19 mouse cellular contexts compared by ENCODE assay signal in the genomic region with DNA sequence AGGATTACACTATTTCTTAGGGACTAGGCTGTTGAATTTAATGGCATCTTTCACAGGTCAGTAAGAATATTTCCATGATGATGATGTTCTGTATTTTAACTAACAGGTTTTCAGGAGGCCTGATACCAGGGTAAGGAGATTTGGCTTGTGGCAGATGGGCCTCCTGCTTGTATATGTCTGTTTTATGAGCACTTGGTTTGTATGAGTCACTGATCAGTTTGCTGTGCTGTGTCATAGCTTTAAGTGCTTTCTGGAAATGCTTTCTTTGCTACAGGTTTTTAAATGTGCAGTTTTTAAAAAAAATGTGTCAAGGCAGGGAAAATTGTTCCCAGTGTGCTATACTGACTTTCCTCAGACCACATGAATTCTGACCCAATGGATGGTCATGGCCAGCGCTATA. TPM values are rescaled to one million over a fixed set of nuclear protein-coding genes. Genes with fewer than 3 reads are reported as not detected.
DNase-seq lines count a peak whose midpoint lies in the region; ATAC-seq and TF ChIP-seq lines count a peak whose summit lies in the region.
"Had no signal": no experiment of that assay in that cellular context is flagged by ENCODE, and none has a peak within 500 bp of the region (broad histone marks: within the 10 kb centered on the region; RNA-seq: fewer than 3 reads in every experiment).

No protein-coding gene starts in this region.

- WGBS in stomach, postnatal 0 days: 82% methylated on average over 1 of the region's 1 CpGs

- H3K9ac ChIP-seq in stomach, postnatal 0 days (ENCODE audit: low read length): no peak overlapping the region
- H3K9ac ChIP-seq: embryonic facial prominence, embryonic 12.5 days; forebrain, embryonic 13.5 days; forebrain, embryonic 15.5 days; forebrain, postnatal 0 days had no signal

- ATAC-seq in stomach, postnatal 0 days (ENCODE audit: low FRiP score, low TSS enrichment): no peak
- ATAC-seq: activated CD4-positive, CD25-positive, alpha-beta regulatory T cell, adult 4 months; forebrain, embryonic 13.5 days; forebrain, embryonic 15.5 days; forebrain, postnatal 0 days; Patski had no signal

- no peak for TF ChIP-seq EP300 in stomach, postnatal 0 days (optimal IDR thresholded peaks at IDR 0.05)

- H3K27me3 ChIP-seq in stomach, postnatal 0 days (ENCODE audit: control insufficient read depth, insufficient read depth, low read length): no peaks in the 10 kb centered on the region
- H3K27me3 ChIP-seq: embryonic facial prominence, embryonic 12.5 days; forebrain, embryonic 13.5 days; forebrain, embryonic 15.5 days had no signal

- H3K4me3 ChIP-seq in stomach, postnatal 0 days (ENCODE audit: low read depth, low read length): no peak overlapping the region
- H3K4me3 ChIP-seq: embryonic facial prominence, embryonic 10.5 days; embryonic facial prominence, embryonic 12.5 days; forebrain, embryonic 13.5 days; forebrain, embryonic 15.5 days had no signal

- peak; percentile 43 for DNase-seq in 3T3-L1 (ENCODE audit: low read depth, low spot score)
- peak; percentile 24 for DNase-seq in 416B (ENCODE audit: low read depth)
- peak; percentile 52 for DNase-seq in brain, adult 2 months (ENCODE audit: low read depth, low spot score)
- DNase-seq in layer of hippocampus, postnatal 14 days (ENCODE audit: low spot score in 2 of 2): no peak
- DNase-seq in urinary bladder, adult 2 months (ENCODE audit: low spot score): no peak
- DNase-seq in stomach, postnatal 0 days (ENCODE audit: low spot score): no peak
- DNase-seq: adrenal gland, adult 2 months; adrenal gland, postnatal 10 days; adrenal gland, postnatal 25 days; cerebellum, adult 11-12 months; cerebellum, adult 9-10 months; cerebellum, postnatal 10 days; forebrain, postnatal 0 days had no signal

- no peaks in the 10 kb centered on the region for H3K9me3 ChIP-seq in stomach, postnatal 0 days (ENCODE audit: control insufficient read depth, low read length)
- H3K9me3 ChIP-seq: embryonic facial prominence, embryonic 10.5 days; embryonic facial prominence, embryonic 12.5 days; forebrain, embryonic 13.5 days; forebrain, embryonic 15.5 days had no signal

- no peaks in the 10 kb centered on the region for H3K4me1 ChIP-seq in stomach, postnatal 0 days (replicated peaks; ENCODE audit: control insufficient read depth, insufficient read depth)
- H3K4me1 ChIP-seq: embryonic facial prominence, embryonic 10.5 days; embryonic facial prominence, embryonic 12.5 days; forebrain, embryonic 13.5 days; forebrain, embryonic 15.5 days had no signal

- TF ChIP-seq CTCF in stomach, postnatal 0 days (IDR thresholded peaks at IDR 0.05; ENCODE audit: low read depth): no peak

- H3K4me2 ChIP-seq in stomach, postnatal 0 days (replicated peaks; ENCODE audit: low read depth): no peak overlapping the region
- H3K4me2 ChIP-seq: embryonic facial prominence, embryonic 12.5 days; forebrain, embryonic 13.5 days; forebrain, embryonic 15.5 days had no signal

- H3K36me3 ChIP-seq in stomach, postnatal 0 days (ENCODE audit: control insufficient read depth, insufficient read depth, low read length): no peaks in the 10 kb centered on the region
- H3K36me3 ChIP-seq: embryonic facial prominence, embryonic 10.5 days; embryonic facial prominence, embryonic 12.5 days; forebrain, embryonic 15.5 days had no signal

- H3K27ac ChIP-seq in stomach, postnatal 0 days (replicated peaks): no peak overlapping the region
- H3K27ac ChIP-seq: embryonic facial prominence, embryonic 10.5 days; embryonic facial prominence, embryonic 12.5 days; forebrain, embryonic 13.5 days; forebrain, embryonic 15.5 days had no signal

RNA-seq across cellular contexts. Expression of a gene that starts 12.2 kb away (rescaled TPM):
- 10 to 100 TPM; 48.2 to 50.2 TPM for total RNA-seq in layer of hippocampus, postnatal 14 days (2021)
- 27.8 and 40.6 TPM in 2 replicates for polyA plus RNA-seq in urinary bladder, adult 2 months (2012; rRNA removed)
- polyA plus RNA-seq in stomach, postnatal 0 days (2015; fragmentation: Nextera tagmentation; extraction: Ambion mirVana): 9.3 and 9.7 TPM in 2 replicates

Comparison
In these comparisons a context has a peak if more than half of its experiments do, and no peak if none do; other contexts are left out.
1. DNase-seq: peak in 3T3-L1 (single experiment), 416B (single experiment) and brain, adult 2 months (single experiment); none in layer of hippocampus, postnatal 14 days (0 of 2), urinary bladder, adult 2 months (single experiment) and stomach, postnatal 0 days (single experiment).